Mouse (Mus musculus) left cerebral cortex, adult 2 months (tissue): ENCODE data around the gene Camta1. TPM values are rescaled to one million over a fixed set of nuclear protein-coding genes. Genes with fewer than 3 reads are reported as not detected.

Experiments used
- DNase-seq, 2 experiments: peaks; one replicate each; pipeline ENCODE4 v3.0.0; 2021 to 2022; ENCODE audit warnings: low spot score in 2 of 2, mixed read lengths in 1 of 2; ENCODE audit errors: extremely low spot score in 1 of 2
- H3K27ac ChIP-seq: fragments of 200-600 bp; 2 replicates; pipeline ENCODE4 v1.8.1; 2022
- H3K4me3 ChIP-seq: fragments of 200-600 bp; 2 replicates; pipeline ENCODE4 v1.8.1; 2022
- CTCF ChIP-seq: fragments of 200-600 bp; IDR thresholded peaks from 2 replicates; pipeline ENCODE4 v1.8.1; 2022; ENCODE audit warnings: antibody characterized with exemption, mild to moderate bottlenecking, moderate library complexity
- intact Hi-C: fragments of 180-260 bp; cut with DNase I; formaldehyde crosslinking; loops from one replicate; pipeline ENCODE4 v1.15.1; 2025
- total RNA-seq, 2 experiments: library from RNA; stranded (reverse); gene quantifications; 2 replicates each; pipeline ENCODE4 v1.2.3; 2021

The Camta1 gene
- total RNA-seq, 2 experiments from 2014 or later: 242 to 255 TPM

DNA sequence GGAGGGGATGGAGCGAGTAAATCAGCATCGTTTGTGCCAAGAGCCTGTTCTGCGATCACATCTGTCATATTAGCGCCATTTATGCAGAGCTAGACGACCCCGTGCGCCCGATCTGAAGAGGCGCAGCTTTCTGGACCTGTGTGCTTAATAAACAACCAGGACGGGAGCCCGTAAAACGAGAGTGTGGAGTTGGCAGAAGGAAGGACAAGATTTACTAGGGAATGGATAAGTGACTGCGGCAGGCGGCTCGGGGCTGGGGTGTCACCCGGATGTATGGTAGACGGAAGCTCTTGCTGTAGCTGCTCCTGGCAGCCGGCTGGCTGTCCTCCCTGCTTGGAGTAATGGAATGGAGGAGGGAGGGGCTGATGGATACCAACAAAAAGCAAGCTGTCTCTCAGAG, 691.0 kb downstream of the Camta1 start:
- no peak overlapping the region for H3K4me3 ChIP-seq
- no peak for DNase-seq
- intact Hi-C loops: no loop called here
- no peak for TF ChIP-seq CTCF
- no peak overlapping the region for H3K27ac ChIP-seq

- Histone ChIP-seq H3K27ac (no peak overlapping the region), H3K4me3 (no peak overlapping the region)
- intact Hi-C loops: no loop called here
- no peak for TF ChIP-seq CTCF
- DNase-seq: no peak
Measured at GRCm38 (mm10) chr4:151166969-151167368, 694.7 kb downstream of the Camta1 start.

GRCm38 (mm10) chr4:151165539-151165938, 696.1 kb downstream of the Camta1 start:
- intact Hi-C loops: no loop called here
- no peak overlapping the region for H3K4me3 ChIP-seq
- no peak overlapping the region for H3K27ac ChIP-seq
- peak; percentile 79 to 87 for DNase-seq
- TF ChIP-seq CTCF: no peak

GRCm38 (mm10) chr4:151164309-151164708, 697.4 kb downstream of the Camta1 start:
- H3K27ac ChIP-seq: no peak overlapping the region
- no peak for DNase-seq
- intact Hi-C loops: no loop called here
- TF ChIP-seq CTCF: no peak
- H3K4me3 ChIP-seq: no peak overlapping the region

- intact Hi-C loops: no loop called here
- no peak for TF ChIP-seq CTCF
- no peak for DNase-seq
- Histone ChIP-seq H3K27ac (no peak overlapping the region), H3K4me3 (no peak overlapping the region)
Measured at GRCm38 (mm10) chr4:151161869-151162268, 699.8 kb downstream of the Camta1 start.

DNA sequence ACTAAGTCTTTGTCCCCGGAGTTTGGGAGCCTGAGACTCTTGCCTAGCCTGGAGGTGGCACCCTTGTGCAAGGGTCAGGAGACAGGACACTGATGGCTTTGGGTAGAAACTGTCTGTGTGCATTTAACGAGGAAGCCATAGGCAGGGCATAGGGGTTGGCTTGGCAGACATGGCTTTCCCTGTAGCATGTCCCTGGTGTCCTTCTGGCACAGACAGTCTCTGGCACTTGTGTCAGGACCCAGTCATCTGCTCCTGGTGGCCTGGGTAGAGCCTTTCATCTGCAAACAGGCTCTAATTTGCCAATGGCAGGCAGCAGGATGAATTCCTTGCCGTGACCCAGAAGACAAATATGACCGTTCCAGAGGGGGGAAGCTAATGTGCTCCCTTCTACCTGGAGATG, 700.7 kb downstream of the Camta1 start:
- intact Hi-C loops: no loop called here
- no peak overlapping the region for H3K27ac ChIP-seq
- DNase-seq: no peak
- peak; percentile 1 for TF ChIP-seq CTCF
- H3K4me3 ChIP-seq: no peak overlapping the region

DNA sequence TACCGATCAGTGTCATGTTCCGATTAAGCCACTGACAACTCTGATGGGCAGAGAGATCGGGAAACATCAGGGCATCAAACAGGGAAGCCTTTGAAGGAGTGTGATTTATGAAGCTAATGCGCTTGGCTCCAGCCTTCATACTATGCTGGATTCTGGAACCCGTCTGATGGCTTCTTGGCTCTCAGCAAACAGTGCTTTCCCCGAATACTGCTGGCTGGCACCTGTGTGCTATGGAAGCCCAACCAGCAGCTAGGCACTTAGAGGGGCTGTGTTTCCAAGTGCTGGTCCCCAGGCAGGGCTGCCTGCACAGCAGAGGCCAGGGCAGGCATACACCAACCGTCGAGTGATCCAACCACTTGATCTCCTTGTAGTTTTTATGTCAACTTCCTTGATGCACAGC, 701.2 kb downstream of the Camta1 start:
- H3K4me3 ChIP-seq: no peak overlapping the region
- no peak for TF ChIP-seq CTCF
- intact Hi-C loops: no loop called here
- no peak overlapping the region for H3K27ac ChIP-seq
- no peak for DNase-seq

DNA sequence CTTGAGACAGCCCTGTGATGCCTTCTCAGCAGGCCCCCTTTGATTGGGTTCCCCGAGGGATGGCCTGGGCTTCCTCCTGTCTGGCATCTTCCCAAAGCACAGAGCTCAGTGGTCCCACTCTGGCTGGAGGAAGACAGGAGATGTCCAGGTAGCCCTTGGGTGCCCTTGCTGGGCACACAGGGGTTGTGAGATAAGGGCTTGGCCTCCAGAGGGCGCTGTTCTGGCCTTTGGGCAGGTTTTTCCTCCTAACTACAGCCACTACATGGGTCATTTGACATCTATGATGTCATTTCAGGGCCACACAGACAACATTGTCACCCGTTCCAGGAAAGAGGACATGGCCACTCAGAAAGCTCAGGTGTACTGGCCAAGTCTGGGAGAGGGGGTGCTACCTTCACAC, 703.4 kb downstream of the Camta1 start:
- TF ChIP-seq CTCF: peak; percentile 43
- intact Hi-C loops: loop anchor here (5.0 kb wide), 4 partner anchors 79 to 764 kb away; no protein-coding TSS in a partner anchor
- Histone ChIP-seq H3K27ac (no peak overlapping the region), H3K4me3 (no peak overlapping the region)
- DNase-seq: no peak

- TF ChIP-seq CTCF: peak; percentile 96
- Histone ChIP-seq H3K4me3 (no peak overlapping the region), H3K27ac (no peak overlapping the region)
- intact Hi-C loops: loop anchor here (2.0 to 5.0 kb wide), 5 partner anchors 80 to 765 kb away; no protein-coding TSS in a partner anchor
- DNase-seq: peak; percentile 85 to 93
Measured at GRCm38 (mm10) chr4:151156904-151157303, 704.8 kb downstream of the Camta1 start.

GRCm38 (mm10) chr4:151155587-151155986, 706.1 kb downstream of the Camta1 start:
- TF ChIP-seq CTCF: no peak
- intact Hi-C loops: loop anchor here (5.0 kb wide), 4 partner anchors 82 to 767 kb away; no protein-coding TSS in a partner anchor
- no peak for DNase-seq
- Histone ChIP-seq H3K4me3 (no peak overlapping the region), H3K27ac (no peak overlapping the region)

DNA sequence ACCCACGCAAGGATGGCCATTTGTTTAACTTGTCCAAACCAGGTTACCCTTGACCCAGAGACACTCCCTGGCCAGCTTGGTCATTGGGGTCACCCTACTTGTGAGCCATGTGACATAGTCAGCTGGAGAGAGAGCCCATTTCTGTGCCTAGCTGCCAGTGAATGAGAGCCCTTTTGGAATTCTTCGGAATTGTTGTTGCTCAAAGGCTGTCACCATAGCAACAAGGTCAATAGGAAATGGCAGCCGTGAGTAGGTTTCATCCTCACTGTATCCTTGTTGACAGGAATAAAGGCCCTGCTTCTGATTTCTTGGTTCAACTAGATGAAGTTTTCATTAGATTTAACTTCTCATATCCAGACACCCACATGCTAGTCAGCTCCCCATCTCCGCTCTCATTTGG, 707.4 kb downstream of the Camta1 start:
- intact Hi-C loops: no loop called here
- DNase-seq: no peak
- H3K27ac ChIP-seq: no peak overlapping the region
- no peak overlapping the region for H3K4me3 ChIP-seq
- TF ChIP-seq CTCF: no peak

DNA sequence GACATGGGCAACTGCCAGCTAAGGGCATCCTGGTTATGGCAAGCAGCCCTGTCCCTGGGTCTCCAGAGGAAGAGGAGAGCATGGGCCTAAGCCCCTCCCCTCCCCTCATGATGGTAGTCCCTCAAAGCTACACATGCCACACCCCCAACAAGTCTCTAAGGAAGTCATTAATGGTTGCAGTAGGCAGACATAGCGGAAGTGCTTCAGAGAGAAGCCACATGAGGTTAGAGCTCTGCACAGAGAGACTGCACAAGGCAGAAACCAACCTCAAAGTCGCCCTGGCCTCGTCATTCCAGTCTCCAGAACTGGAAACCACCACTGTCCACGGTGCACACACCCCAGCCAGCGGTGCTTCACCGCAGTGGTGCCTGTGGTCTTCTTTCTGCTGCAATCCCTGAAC, 709.7 kb downstream of the Camta1 start:
- intact Hi-C loops: no loop called here
- DNase-seq: no peak
- Histone ChIP-seq H3K4me3 (no peak overlapping the region), H3K27ac (no peak overlapping the region)
- no peak for TF ChIP-seq CTCF

DNA sequence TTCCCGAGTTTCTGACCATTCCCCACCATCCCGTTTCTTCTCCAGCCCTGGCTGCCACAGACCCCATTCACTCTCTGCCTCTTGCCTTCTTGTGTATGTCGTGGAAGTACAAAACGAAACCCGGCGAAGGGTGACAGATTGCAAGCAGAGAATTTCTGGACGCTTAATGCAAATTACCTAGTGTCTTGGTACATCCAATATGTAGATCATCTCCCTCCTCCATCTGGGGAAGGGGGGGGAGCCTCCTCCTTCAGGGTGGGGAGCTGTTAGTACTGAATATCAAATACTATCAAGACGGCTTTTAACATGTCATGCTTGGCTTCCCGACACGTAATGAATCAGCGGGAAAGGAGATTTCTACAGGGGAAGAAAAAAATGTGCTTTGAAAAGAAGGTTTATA, 710.8 kb downstream of the Camta1 start:
- no peak for DNase-seq
- intact Hi-C loops: no loop called here
- TF ChIP-seq CTCF: no peak
- Histone ChIP-seq H3K27ac (no peak overlapping the region), H3K4me3 (no peak overlapping the region)
